Mouse (Mus musculus) kidney, adult 18-20 months (tissue): ENCODE results near the gene Slc5a2.

ENCODE experiments used
- DNase-seq: peaks from one replicate; pipeline ENCODE4 v3.0.0; 2021

Gene Slc5a2

DNA sequence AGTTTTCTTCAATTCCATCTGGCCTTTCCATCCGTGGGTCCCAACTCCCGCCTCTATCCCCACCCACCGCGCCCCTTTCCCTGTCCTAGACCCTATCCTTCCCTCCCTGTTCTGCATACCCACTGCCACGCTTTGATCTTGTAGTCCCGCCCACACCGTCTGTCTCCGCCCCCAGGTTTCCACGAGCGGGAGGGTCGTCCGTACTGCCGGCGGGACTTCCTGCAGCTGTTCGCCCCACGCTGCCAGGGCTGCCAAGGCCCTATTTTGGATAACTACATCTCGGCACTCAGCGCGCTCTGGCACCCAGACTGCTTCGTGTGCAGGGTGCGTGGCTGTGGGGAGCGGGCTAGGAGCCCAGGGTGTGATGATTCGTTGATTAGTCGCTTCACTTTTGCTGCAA is 12.8 kb upstream of the Slc5a2 start:
- no peak for DNase-seq

DNA sequence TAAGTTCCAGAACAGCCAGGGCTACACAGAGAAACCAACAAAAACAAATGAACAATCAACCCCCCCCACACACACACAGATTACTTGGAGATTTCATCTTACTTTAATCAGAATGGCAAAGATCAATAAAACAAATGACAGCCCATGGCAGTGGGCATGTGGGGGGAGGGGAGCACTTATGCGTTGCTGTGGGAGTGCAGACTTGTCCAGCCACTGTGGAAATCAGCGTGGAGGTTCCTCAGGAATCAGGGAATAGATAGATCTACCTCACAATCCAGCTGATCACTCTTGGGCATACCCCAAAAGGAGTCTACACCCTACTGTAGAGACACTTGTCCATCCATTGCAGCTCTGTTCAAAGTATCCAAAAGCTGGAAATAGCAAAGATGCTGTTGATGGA is 10.5 kb upstream of the Slc5a2 start:
- no peak for DNase-seq

DNA sequence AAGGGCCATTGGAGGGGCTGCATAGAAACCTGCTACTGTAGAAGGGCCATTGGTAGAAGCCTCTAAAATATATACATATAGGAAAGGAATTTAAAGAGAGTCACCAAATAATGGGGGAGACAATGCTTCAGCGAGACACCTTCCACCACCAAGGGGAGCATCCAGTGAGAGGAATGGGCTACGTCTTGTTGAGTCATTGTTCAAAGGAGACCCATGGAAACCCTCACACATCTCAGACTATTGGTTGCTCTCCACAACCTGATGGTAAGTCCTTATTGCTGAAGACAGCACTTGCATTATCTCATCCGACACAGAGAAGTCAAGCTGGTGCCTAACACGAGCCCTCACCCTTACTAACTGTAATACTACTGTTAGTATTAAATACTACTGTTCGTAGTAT is 9.7 kb upstream of the Slc5a2 start:
- DNase-seq: no peak

DNA sequence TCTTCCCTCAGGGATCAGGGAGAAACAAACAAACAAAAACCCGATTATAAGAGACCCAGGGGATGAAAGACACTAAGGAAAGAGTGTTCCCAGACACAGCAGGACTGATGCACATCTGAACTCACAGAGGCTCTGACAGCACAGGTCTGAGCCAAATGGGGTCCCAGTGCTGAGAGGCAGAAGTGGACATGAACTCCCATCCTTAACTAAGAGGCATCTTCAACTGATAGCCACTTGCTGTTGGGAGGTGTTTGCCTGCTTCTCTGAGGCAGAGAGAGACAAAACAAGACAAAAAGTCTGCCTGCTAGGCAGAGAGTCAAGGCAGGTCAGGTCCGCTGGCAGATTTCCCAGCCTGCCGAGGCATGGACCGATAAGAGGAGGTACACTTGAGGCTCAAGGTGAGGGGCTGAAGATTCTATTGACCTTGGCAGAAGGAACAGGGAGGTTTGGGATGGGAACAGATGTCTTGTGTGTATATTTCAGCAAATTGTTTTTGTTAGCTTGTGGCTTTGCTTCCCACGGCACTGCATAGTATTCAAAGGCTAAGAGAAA is 8.6 kb upstream of the Slc5a2 start:
- no peak for DNase-seq

DNA sequence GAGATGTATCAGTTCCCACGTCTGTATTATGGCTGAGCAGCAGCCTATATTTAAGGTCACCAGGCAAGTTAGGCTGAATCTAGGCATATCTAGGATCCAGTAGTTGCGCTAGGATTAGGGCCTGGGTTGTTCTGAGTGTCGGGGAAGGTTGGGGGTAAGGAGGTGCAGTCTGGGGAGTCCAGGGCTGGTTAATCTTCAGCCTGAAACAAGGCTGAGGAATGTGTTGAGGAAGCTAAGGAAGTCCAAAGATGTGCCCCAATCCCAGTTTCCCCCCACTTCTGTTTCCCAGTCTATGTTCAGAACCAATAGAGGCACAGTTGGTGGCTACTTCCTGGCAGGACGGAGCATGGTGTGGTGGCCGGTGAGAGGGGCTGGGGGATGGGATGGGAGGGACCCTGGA is 599 bp downstream of the Slc5a2 start:
- no peak for DNase-seq

DNA sequence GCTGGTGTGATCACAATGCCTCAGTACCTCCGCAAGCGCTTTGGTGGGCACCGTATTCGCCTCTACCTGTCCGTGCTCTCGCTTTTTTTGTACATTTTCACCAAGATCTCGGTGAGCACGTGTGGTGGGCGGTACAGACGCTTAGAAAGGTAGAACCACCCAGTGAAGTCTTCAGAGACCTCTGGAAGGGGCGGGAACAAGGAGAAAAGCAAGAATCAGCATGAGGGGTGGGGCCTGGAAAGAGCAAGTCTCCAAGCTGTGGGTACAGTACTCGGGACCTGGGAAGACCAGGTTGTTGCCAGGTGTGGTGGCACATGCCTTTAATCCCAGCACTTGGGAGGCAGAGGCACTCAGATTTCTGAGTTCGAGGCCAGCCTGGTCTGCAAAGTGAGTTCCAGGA is 1.9 kb downstream of the Slc5a2 start:
- DNase-seq: peak; percentile 35

DNA sequence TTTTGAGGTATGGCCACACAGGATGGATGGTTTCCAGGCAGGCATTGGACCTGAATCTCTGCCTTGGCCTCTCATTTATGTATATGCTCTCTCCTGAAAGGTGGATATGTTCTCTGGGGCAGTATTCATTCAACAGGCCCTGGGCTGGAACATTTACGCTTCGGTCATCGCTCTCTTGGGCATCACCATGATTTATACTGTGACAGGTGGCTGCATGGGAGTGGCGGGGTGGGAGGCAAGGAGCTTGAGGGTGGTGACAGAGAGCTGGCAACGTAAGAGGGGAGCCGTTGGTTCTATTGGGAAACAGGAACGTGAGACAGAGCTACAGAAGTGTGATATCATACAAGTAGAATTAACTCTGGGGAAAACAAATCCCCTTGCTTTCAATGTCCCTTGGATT is 2.4 kb downstream of the Slc5a2 start:
- DNase-seq: no peak

DNA sequence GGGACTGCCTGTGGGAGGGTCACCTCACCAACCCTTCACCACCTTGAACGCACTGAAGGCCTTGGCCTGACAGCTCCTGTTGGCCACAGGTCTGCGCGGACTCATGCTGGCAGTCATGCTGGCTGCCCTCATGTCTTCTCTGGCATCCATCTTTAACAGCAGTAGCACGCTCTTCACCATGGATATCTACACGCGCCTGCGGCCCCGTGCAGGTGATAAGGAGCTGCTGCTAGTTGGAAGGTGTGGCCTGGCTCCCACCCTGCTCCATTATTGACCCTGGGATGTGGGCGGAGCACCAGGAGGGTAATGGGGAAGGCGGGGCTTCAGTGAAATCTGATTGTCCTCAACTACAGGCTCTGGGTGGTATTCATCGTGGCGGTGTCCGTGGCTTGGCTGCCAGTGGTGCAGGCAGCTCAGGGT is 5.0 kb downstream of the Slc5a2 start:
- DNase-seq: no peak

DNA sequence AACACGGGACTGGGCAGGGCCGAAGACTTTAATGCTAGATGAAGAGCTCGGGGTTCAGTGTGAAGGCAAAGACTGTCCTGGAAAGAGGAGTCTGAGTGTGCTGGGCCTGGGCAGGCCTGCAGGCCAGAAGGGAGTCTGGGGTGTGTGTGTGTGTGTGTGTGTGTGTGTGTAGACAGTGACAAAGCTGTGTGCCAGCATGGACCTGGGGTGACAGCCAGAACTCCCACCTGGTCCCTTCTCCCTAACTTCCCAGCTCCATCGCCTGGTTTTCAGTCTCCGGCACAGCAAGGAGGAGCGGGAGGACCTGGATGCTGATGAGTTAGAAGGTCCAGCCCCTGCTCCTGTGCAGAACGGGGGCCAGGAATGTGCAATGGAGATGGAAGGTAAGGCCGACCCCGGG is 6.0 kb downstream of the Slc5a2 start:
- no peak for DNase-seq

DNA sequence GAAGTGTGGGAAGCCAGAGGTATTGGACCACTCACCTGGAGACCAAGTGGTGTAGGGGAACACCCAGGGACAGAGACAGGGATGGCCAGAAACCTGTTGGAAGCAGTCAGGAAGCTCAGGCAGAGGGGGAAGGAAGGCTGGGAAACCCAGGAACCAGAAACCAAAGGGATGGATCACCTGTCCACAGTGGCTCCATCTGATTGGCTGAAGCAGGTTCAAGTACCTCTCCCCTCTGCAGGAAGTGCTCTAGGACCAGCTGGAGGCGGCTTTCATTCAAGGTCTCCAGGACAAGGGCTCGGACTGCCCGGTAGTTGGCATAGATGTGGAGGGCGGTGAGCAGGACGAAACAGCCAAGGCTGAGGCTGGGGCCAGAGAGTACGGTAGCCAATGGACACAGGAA is 10.6 kb downstream of the Slc5a2 start:
- DNase-seq: no peak

DNA sequence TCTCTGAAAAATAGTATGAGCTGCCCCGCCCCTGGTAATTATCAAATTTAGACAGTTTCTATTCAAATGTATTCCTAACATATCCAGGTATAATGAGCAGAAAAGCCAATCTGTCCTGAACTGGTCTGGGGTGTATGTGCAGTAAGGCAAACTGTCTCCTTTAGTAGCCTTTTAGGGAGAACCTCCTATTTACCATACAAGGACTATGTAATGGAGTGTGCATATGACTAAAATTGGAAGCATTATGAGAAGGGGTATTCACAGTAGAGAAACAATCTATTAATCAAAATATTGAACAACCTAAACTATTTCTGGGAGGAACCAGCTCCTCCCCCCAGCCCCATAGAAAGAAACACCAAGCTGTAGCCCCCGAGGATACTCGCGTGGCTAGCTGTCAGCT is 14.3 kb downstream of the Slc5a2 start:
- no peak for DNase-seq

DNA sequence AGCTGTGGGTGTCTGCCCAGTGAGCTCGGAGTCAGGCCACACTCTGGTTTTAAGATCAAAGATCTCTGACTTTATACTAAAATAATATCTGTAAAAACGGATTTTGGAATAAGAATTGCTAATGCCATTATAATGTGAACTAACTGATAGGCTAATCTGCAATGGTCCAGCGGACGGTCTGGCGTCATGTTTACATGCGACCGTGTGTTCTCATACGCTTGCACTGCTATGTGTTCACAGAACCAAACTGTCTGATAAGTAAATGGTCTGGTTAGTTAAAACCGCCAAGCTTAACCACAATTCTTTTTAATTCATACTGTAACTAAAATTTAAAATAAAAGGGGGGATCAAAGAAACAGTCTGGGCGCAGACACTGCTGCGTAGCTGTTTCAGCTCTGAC is 16.3 kb downstream of the Slc5a2 start:
- DNase-seq: no peak

DNA sequence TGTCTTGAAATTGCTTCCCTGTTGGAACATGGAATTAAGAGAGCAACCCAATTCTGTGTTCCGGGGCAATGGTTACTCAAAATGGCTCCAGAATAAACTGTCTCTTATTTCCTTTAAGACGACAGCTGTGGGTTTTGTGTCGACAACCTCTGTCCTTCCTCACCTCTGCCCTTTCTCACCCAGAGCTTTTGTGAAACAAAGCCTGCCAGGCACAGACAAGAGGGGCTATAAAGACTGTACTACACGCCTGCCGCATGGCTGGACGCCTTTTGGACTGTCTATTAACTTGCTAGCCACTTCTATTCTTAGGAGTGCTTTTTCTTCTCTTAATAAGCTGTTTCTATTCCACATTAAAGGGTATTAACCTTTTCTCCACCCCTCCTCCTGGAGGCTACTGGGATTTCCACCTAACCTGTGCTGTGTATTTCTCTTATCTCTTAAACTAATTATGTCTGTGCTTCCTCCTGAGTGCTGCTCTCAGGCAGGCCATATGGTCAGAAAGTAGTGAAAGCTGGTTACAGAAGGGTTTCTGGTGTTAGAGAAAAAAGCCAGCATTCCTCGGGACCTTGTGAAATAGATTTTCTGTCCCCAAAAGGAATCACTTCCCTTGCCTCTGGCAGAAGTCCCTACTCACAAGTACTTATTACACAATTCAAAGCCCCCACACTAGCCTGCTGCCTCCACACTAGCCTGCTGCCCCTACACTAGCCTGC is 17.2 kb downstream of the Slc5a2 start:
- no peak for DNase-seq

DNA sequence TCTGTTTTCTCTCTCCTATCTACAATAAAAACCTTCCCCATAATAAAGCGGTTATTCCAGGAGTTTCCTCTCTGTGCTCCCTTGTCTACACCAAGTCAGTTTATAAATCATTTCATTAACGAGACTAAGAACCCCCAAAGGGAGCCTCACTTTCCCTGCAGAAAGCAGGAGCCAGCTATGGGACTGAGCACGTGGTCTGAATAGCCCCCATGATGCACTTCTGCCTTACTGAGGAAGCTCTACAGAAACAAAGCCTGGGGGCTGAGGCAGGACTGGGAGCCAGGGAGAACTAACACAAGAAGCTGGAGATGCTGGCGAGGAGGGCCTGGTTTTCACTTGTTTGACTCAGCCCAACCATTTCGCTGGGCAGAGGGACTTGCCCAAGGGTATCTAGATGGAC is 18.6 kb downstream of the Slc5a2 start:
- DNase-seq: no peak

DNA sequence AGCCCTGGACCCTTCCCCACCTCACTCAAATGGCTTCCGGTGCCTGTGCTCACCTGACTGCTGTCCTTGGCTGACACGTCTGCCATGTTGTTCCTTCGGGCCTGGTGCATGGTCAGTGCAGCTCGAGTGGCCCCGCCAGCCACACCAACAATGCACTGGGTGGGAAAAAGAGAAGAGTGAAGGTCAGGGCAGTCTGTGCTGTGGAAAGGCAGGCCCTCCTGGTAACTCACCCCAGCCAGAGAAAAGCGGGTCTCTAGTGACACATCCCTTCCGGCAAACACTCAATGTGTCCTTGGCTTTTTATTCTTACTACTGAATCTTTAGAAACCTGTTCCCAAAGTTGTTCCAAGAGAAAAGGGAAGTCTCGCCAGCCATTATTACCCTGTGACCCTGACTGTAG is 19.6 kb downstream of the Slc5a2 start:
- DNase-seq: no peak

DNA sequence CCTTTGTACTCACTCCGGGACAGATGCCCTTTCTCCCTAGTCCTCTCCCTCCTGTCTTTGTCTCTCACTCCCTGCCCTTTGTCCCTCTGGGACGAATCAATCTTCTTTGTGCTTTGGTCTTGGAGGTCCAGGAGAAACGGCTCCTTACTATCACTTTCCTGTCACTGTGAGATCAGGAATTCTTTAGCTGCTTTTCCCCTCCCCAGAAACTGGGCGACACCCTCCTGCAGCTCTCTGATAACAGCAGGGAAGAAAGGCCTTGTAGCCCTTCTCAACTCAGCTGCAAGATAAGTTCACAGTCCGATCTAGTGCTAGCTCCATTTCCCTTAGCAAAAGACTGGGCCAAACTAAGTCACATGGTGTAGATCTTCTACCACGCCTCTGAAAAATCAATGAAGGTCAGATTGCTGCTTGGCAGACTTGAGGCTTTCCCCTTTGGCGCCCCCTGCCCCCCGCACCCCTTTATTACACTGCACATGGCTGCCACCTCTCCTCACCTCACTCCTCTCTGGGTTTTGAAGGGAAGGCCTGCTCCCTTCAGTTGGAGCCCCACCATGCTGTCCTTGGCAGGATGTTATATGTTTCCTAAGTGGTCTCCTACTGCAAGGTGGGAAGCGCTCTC is 23.6 kb downstream of the Slc5a2 start:
- no peak for DNase-seq

DNA sequence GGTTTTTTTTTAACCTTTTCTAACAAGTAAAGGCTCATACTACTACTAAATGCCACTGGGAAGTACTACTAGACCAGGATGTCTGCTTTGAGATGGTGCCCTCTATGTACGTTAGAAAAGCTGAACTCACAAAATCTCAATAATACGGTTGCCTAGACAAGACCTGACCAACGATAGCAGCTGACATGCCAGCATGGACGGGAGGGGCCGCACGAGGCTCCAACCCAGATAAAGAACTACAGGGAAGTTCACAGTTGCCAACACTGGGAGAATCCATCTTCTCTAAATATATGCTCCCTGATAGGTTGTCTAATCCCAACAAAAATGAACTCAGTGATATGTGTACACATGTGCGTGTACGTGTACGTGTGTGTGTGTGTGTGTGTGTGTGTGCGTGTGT is 29.3 kb downstream of the Slc5a2 start:
- DNase-seq: no peak

DNA sequence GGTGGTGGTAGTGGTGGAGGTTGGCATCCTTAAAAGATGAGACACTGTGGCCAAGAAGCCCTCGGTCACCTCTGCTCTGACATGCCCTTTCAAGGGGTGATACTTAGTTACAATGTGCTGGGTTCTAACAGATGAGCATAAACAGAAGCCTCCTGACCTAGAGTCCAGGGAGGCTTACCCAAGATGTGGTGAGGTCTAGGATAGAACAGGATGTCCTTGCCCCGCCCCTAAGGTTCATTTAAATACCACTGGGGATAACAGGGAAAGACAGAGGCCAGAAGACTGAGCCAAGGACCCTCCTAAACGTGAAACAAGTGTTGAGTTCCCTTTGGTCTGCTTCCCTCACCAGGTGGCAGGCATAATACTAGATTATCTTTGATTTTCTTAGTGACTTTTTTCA is 31.1 kb downstream of the Slc5a2 start:
- DNase-seq: no peak

DNA sequence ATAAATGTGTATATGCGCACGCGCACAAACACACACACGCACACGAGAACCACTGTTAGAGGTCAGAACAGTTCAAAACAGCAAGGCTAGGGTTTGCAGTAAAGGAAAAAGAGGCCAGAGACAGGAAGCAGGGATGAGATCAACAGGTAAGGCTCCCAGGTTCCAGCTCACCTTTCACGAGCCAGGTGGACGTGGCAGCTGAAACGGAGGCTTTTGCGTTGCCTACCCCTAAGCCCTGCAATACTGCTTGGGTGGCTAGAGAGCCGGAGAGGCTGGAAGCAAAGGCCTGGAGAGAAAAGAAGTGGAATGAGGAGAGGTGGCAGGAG is 31.8 kb downstream of the Slc5a2 start:
- DNase-seq: no peak

DNA sequence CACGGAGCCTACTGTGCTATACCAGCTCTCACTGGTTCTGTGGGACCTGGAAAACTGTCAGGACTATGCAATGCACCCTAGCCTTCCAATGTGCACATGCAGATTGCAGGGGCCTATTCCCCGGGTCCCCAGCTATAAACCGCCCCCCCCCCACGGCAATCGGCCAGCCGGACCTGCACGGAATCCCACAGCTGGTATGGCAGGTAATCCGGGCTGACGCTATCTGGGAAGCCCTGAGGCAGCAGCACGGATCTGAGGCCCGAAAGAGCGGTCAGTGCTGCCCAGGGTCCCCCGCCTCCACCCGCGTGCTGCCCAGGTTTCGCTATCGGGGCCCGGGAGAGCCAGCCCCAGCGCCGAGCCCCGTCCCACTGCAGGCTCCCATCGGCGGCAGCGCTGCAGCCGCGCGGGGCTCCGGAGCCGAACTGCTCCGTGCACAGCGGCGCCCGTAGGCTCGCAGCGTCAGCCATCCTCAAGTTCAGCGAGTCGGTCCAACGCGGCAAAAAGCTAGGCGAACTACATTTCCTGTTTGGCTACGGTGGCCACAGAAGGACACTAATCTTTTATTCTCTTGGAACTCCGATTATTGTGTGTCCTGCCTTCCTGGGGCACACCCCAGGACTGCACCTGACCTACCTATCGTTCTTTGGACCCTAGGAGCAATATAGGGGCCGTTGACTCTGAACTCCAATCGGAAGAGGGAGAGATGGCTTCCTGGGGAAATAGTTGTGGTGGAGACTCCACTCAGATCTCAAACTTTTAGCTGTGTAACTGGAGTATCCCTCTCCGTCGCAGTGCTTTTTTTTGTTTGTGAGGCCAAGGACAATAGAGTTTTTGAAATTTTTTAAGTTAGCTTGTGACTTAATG is 32.4 kb downstream of the Slc5a2 start, which contains the start of gene BC017158:
Gene BC017158, minus strand, starts transcription at position 554 of the 864 bp plus-strand sequence.
- peak; percentile 87 for DNase-seq

DNA sequence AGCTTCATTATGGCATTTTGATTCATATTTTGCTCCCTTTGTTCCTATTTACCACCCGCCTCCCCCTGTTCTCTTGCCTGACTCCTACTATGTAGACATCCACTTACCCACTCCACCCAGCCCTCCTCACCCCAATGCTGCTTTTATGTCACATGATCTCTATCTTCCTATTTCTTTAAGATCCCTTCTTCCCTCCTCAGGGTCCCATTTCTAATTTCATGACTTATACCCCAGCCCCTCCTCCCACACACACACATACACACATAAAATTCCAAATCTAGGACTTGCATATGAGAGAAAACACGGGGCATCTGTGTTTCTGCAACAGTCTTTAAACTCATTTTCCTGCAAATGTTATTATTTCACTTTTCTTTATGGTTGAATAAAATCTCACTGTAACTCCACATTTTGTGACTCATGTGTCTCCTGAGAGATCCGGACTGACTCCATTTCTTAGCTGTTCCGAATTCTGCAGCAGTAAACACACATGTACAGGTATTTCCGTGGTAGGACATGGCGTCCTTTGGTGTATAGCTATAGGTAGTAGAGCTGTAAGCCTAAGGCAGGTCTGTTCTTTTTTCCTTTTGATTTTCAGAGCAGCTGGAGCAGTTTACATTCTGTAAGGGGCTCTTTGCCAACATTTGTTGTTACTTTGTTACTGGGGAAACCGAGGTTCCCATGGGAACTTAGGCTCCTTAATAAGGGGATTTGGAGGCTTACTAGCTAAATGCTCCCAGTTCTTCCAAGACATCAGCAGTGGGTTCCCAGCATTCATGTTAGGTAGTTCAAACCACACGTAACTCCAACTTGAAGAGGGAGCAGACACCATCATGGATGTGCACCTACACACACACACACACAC is 33.3 kb downstream of the Slc5a2 start:
- DNase-seq: no peak

DNA sequence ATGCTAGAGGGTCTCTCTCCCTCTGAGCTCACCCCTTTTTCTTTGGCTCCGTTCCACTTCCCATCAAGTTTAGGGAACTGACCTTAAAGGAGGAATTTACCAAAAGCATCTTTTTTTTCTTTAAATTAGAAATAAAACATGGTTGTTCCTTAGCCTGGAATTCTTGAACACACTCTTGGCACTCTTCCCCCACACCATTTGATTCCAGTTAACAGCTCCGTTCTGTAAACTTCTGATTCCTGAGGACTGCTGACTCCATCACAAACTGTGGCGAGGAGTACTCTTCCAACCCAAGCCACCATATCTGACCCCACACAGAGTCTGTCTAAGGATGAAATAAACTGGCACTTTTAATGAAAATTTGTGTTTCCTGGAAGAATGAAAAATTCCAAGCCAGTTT is 35.5 kb downstream of the Slc5a2 start:
- DNase-seq: no peak

DNA sequence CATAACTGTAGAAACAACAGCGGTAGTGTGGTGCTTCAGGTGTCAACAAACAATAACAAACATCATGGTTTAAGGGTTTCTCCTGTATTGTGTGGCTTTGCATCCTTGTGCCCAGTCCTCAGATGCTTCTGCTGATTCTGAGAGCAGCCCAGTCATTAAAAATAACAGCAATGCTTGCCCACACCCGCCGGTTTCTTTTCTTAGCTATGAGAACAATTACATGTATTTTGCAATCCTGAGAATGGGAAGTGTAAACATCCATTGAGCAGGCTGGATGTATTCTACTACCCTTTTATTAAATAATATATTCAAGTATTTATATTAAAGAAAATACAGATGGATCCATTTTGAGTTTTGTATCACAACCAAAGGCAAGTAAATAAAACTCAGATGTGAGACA is 36.7 kb downstream of the Slc5a2 start:
- no peak for DNase-seq
